Mouse (Mus musculus) retina, embryonic 14.5 days (tissue): Measurements from ENCODE around the gene Acot12.

ENCODE experiments used
- DNase-seq: peaks from one replicate; pipeline ENCODE4 v3.0.0-alpha.2; 2015; ENCODE audit warnings: low spot score

The Acot12 gene

DNA sequence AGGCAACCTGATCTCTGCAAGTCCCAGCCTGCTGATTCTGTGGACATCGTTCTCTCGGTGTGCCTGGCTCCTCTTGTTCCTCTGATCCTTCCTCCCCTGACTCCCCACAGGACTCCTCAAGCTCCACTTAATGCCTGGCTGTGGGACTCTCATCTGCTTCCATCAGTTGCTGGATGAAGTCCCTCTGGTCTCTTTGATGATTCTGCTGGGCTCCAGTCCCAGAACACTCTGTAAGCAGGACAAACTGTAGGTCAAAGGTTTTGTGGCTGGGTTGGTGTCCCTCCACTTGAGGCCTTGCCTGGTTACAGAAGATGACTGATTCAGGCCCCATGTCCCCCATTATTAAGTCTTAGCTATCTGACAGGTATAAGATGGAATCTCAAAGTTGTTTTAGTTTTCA, 84.8 kb downstream of the Acot12 start:
- no peak for DNase-seq

DNA sequence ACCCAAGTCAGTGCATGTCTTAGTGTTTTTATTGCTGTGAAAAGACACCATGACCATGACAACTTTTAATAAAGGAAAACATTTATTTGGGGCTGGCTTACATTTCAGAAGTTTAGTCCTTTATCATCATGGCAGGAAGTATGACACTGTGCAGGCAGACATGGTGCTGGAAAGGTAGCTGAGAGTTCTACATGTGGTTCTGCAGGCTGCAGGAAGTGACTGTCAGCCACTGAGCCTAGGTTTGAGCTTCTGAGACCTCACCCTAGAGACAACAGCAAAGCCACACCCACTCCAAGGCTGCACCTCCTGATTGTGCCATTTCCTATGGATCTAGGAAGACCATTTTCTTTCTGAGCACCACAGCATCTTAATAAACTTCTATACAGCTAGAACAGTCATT, 86.6 kb downstream of the Acot12 start:
- DNase-seq, result no peak
